Mouse (Mus musculus) colon, adult 2 months (tissue): Measurements from ENCODE around the gene Rbfox2. TPM values are rescaled to one million over a fixed set of nuclear protein-coding genes. Genes with fewer than 3 reads are reported as not detected.

Source experiments
- polyA plus RNA-seq: library from polyadenylated mRNA; depleted of rRNA; stranded (reverse); fragments of >200 nt; gene quantifications from 2 replicates; pipeline ENCODE4 v1.2.3, GENCODE M21; 2012; rRNA removed

Gene Rbfox2
- polyA plus RNA-seq, result 50.7 and 51.9 TPM in 2 replicates

GRCm38 (mm10) chr15:77306547-77307261 lies at the start of gene Rbfox2:
Rbfox2 (minus strand) TSS chr15:77307004.

DNA sequence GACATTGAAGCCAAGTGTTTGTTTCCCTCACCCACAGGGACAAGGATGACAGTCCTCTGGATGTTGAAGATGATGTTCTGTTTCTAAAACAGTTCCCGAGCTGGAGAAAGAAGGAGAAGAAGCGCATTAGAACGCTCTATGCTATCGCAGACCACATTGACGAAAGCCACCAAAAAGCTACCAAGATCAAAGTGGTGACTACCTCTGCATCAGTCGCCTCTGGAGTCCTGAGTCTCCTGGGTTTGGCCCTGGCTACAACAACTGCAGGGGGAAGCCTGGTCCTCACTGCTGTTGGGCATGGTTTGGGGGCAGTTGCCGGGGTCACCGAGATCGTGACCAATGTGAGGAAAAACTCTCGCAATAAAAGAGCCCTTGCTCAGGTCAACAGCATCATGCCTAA lies 256.2 kb downstream of the Rbfox2 start, which contains the start of gene Mb:
Mb (minus strand) TSS at position 101 of the 400 bp plus-strand sequence.

GRCm38 (mm10) chr15:77044597-77045320 lies 262.0 kb downstream of the Rbfox2 start, which contains the start of gene Apol6:
Apol6 (plus strand) TSS chr15:77044729.

Other genes with a start within 250 kb of the Rbfox2 start
- gene Apol7a, start 92.1 kb upstream of the Rbfox2 start, polyA plus RNA-seq, result 4.1 and 9.1 TPM in 2 replicates
- 5.0 and 5.8 TPM in 2 replicates for gene Apol9a, start 104.1 kb upstream of the Rbfox2 start, polyA plus RNA-seq
- 0.14 TPM in 1 of 2 replicates, not detected in the other for gene Apol7b, start 140.5 kb upstream of the Rbfox2 start, polyA plus RNA-seq
- 10.6 and 16.7 TPM in 2 replicates for gene Apol10a, start 170.0 kb upstream of the Rbfox2 start, polyA plus RNA-seq
- gene Apol11a, start 201.3 kb upstream of the Rbfox2 start, polyA plus RNA-seq, result not detected in 2 replicates
- gene Apol7c, start 226.3 kb upstream of the Rbfox2 start, polyA plus RNA-seq, result 4.8 and 9.0 TPM in 2 replicates